Mouse (Mus musculus) heart, adult 9 months (tissue): ENCODE measurements around the gene Efs.
"Not testable (repeated sequence)": the region's sequence is repeated elsewhere in the genome, so short reads cannot be mapped to it uniquely, and the experiment has no call there.

Experiments used
- DNase-seq, 2 experiments: peaks; one replicate each; pipeline ENCODE4 v3.0.0; 2022; ENCODE audit warnings: low spot score in 2 of 2

Gene Efs

GRCm38 (mm10) chr14:54948781-54949180 lies 22.9 kb upstream of the Efs start:
- no peak for DNase-seq

DNA sequence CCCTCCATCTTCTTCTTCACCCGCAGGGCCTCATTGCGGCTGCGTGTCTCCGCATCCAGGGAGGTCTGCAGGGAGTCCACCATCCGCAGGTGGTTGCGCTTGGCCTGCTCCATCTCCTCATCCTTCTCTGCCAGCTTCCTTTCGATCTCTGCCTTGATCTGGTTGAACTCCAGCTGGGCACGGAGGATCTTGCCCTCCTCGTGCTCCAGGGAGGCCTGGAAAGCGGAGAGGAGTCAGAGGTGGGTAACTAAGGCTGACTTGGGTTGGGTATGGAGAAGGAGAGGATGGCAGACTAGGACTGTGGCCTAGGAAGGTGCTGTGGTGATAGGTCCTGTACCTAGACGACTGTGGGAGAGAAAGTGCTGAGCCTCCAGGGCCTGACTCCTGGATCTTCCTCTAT lies 21.1 kb upstream of the Efs start:
- not testable (repeated sequence) for DNase-seq

DNA sequence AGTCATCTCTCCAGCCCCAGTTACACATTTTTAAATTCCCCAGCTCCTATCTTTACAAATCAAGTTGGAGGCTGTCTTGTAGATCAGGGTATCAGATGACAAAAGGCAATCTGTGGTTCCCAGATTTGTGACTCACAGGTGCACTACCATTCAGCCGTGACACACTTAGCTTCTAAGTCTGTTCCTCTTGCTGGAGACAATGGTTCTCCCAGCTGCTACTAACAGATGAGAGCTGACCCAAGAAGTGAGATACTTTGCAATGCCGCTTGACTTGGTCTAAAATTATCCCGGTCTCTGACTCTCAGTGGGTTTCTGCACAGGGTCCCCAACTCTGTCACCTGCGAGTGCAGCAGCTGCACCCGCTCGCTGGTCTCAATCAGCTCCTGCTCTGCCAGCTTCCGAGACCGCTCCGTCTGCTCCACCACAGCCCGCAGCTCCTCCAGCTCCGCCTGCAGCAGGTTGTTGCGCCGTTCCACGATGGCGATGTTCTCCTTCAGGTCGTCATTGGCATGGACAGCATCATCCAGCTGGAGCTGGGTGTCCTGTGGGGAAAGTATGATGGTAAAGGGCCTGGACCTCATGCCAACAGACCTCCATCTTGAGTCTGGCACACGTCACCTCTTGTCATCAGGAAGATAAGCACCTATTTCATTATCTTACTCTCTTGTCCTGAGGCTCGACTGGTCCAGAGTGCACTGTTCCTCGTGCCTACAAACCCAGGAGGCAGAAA lies 20.2 kb upstream of the Efs start:
- DNase-seq = no peak

- DNase-seq = no peak
Observed at GRCm38 (mm10) chr14:54944939-54945338, 19.0 kb upstream of the Efs start.

DNA sequence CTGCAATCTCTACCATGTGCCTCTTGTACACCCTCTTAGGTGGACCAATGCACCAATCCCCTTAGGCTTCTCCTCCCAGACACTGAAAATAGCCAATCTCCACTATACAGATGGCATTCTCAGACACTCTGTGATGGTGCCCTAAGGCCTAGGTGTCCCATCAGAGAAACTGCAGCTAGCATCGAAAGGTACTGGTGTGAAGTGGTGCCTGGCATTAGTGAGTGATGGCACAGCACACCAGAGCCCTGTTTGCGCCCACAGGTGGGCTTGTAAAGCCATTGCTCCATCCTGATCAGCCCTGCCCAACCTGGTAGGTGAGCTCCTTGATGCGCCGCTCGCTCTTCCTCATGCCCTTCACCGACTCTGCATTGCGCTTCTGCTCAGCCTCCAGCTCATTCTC lies 18.0 kb upstream of the Efs start:
- no peak for DNase-seq

DNA sequence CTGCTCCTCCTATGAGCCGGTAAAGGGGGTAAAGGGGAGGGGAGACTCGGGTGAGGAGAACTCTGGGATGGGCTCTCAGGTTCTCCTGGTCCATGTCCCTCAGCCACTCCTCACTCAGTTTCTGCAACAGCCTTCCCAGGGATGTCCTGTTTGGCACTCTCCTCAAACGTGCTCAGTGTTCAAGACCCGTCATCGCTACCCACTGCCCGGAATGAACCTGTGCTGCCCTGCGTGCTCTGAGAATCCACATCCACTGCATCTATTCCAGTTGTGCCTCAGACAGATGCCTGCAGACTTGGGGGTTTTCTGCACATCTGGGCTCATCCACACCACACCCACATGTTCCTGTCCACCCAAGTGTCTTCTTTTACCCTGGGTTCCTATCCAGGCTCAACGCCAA lies 16.6 kb upstream of the Efs start:
- no peak for DNase-seq

- no peak for DNase-seq
Observed at GRCm38 (mm10) chr14:54941024-54941978, 15.4 kb upstream of the Efs start.

- DNase-seq = no peak
Observed at GRCm38 (mm10) chr14:54940176-54940530, 14.2 kb upstream of the Efs start.

- DNase-seq = peak; percentile 61 to 80
Observed at GRCm38 (mm10) chr14:54939434-54940175, 13.7 kb upstream of the Efs start.

DNA sequence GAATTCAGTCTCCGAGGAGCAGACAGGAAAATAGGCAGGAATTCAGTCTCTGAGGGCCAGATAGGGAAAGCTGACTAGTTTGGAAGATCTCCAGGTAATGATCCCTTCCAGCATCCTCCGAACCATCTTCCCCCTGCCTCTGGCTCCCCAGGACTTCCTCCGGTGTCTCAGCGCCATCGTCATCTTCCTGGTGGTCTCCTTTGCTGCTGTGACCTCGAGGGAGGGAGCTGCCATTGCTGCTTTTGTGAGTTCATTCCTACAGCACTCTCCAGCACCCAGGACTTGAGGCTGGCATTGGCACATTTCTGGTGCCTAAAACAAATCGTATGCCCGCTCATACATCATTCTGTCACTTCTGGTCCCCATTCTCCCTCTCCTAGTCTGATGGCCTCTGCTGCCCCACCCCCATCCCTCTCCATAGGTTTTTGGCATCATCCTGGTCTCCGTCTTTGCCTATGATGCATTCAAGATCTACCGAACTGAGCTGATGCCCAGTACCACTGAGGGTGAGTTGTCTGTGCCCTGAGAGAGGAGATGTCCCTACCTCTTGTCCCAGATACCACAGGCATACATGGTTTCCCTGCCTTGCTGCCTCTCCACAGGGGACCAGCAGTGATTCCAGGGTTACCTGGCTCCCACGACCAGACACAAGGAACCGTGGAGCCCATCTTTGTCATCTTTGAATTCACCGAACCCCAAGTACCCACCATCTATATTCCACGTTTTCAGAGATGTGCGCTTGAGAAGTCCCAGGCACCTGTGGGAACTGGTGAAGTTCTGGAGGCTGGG lies 12.7 kb upstream of the Efs start:
- DNase-seq = no peak

- no peak for DNase-seq
Observed at GRCm38 (mm10) chr14:54937361-54938182, 11.6 kb upstream of the Efs start.

DNA sequence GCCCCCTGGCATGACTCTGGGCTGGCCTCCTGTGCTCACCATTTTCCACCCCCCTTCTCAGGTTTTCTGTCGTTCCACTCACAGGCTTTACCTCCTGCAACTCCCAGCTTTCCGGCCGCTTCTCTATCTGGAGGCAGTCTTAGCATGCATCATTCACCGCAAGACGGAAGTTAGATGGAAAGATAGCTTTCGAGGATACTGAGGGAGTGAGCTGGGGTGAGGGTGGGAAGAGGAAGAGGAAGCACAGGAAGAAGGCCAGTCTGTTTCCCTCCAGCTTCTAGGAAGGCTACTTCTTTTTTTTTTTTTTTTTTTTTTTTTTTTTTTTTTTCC lies 10.9 kb upstream of the Efs start:
- no peak for DNase-seq

DNA sequence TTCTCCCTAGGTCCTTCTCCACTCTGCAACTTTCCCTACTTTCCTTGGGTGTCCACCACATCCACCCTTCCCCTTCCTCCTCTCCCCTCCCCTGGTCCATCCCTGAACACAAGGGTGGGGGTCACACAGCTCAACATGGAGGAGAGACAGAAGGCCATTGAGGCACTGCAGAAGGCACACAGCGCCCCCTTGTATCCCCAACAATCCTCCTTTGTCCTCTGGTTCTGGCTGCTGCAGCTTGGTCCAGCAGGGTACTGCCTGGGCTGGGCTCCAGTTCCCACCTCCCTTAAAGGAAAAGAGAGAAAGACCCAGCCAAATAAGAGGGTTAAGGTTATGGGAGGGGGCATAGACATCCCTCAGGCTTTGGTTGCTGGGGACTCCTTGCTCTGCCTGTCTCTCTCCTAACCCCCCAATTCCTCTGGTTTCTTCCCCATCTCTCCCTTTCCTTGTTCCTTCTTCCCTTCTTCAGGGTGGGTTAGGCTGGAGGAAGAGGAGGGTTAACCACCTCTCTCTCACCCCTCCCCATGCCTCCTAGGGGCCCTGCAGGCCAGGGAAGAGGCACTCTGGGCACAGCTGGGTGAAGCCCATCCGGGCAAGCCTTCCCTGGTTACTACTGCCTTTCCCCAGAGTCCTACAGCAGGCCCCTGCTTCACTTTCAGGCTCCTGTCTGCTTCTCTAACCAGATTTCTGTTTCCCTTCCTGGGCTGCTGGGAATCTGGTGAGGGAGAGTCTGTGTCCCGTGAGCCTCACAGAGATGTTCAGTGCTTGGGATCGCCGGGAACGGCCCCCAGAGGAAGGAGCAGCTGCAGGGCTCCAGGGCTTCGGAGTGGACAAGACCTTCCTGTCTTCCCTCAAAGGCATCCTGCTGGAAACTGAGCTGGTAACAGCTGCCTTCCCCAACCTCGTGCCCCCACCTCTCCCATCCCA lies 10.2 kb upstream of the Efs start, which contains the start of gene Cmtm5:
Gene Cmtm5 (plus strand): TSS at position 358 of the 927 bp plus-strand sequence.
- DNase-seq = no peak

GRCm38 (mm10) chr14:54932645-54933150 lies 6.8 kb upstream of the Efs start, which contains the start of gene Il25:
Gene Il25 (plus strand): TSS chr14:54932695.
- DNase-seq = no peak

DNA sequence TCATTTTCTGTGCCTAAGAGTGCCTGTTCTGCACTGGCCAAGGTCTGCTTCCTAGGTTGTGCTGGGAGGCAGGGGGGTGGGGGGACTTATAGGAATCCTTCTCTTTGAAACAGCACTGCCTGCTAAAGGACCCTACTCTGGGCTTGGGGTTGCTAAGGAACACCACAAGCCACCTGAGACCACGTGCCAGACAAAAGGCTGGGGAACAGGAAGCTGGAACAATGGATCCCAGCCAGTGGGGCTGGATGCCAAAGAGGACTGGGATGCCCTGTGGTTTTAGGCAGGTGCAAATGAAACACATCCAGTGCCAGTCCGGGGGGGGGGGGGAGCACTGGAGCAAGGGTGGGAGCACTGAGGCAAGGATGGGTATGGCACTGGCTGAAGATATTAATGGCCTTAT lies 4.5 kb upstream of the Efs start:
- DNase-seq = no peak

- DNase-seq = no peak
Observed at GRCm38 (mm10) chr14:54929801-54930200, 3.9 kb upstream of the Efs start.

DNA sequence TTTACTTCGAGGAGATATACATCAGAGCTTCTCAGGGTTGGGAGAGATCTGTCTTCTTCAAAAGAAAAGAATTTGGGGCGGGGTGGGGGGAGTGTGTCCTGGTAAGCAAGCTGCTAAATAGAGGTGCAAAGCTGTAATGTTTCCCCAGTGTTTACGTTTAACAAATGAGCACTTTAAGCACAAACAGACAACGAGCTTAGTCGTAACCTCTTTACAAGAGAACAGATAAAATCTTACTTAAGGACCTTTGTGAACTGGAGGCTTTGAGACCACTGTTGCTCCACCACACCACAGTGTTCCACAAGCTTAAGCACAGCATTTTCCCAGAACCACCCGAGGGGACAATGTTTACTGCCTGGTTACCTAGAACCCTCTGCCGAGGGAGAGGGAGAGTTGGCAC lies 1.4 kb upstream of the Efs start:
- DNase-seq = no peak

DNA sequence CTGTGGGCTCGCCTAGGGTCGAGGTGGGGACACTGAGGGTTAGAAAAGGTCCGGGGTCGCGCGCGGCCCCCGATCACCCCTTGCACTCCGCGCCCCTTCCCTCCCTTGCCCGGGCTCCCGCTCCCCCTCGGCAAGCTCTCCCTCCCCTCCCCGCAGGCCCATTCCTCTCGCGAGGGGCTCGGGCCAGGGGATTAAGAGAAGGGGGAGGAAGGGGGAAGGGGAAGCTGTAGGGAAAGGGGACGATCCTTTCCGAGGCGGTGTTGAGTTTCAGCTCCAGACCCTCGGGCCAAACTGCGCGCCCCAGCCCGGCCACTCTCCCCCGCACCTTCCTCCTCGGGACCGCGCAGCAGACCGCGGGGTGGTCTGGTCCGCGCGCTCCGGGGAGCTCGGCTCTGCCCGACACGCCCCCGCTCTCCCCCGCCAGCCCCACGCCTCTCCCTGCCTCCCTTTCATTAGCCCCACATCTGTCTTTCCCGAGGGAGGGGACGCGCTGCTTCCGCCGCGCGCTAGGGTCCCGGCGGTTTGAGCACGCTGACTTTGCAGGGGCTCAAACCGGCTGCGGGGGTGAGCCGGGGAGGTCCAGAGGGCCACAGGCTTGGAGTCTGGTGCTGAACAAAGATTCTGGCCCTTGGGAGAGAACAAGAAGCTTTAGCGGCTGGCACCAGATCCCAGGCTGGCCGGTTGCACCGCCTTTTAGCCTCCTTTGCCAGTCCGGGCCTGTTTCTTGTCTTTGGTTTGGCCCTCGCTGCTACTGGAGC lies 654 bp upstream of the Efs start:
- DNase-seq = peak; percentile 65 to 72
